Mouse (Mus musculus) liver, embryonic 14.5 days (tissue): Measurements from ENCODE around the gene Appbp2.

Experiments
- CTCF ChIP-seq: IDR thresholded peaks from 2 replicates; pipeline ENCODE4 v1.5.1; 2016; ENCODE audit warnings: antibody characterized with exemption, low read depth, control low read depth
- EP300 ChIP-seq: IDR thresholded peaks from 2 replicates; pipeline ENCODE4 v1.6.1; 2016; ENCODE audit warnings: antibody characterized with exemption, low read depth

DNA sequence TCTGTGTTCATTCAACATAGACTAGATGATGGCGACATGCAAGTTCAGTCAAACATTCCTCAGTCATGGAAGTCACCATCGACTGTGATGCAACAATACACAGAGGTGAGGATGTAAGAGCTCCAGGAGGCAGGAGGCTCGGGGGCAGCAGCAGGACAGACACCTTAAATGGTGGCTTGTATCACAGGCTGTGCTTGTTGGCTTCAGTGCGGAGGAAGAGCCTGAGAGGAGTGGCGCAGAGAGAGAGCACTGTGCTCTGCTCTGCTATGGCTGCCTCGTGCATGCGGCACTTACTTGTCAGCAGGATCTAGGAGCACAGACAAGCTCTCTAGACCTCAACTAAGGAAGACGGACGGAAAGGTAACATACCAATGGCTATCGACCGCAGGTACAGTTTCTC is 40.7 kb downstream of the Appbp2 start:
- no peak for TF ChIP-seq CTCF
- no peak for TF ChIP-seq EP300
